1 mouse cellular context compared by ENCODE assay signal in genomic region chr10:45048158-45048557, GRCm38 (mm10).
A peak's percentile ranks its signal among the peaks of the same experiment; 100 is the strongest.
TF ChIP-seq lines count a peak whose summit lies in the region.

No protein-coding gene starts in this region.

TF ChIP-seq in MEL, 35 proteins besides CTCF, POLR2A, EP300 and RAD21 (continued from another document):
- peak; percentile 64; the same call in 1 of the 2 replicates for TF ChIP-seq MAX (IDR thresholded peaks at IDR 0.05; ENCODE audit: low read length)
- no peak for TF ChIP-seq MAZ (IDR thresholded peaks at IDR 0.05; ENCODE audit: low read depth, low read length)
- no peak for TF ChIP-seq ZC3H11A (IDR thresholded peaks at IDR 0.05; ENCODE audit: low read depth, low read length)
- TF ChIP-seq ETS1 (IDR thresholded peaks at IDR 0.05; ENCODE audit: low read depth, low read length) = peak; percentile 90
- no peak for TF ChIP-seq POLR2AphosphoS5 (IDR thresholded peaks at IDR 0.05; ENCODE audit: borderline replicate concordance, low read depth, low read length)
- TF ChIP-seq MAFK (IDR thresholded peaks at IDR 0.05; ENCODE audit: borderline replicate concordance, low read depth, low read length) = no peak
